Mouse (Mus musculus) E14TG2a.4 (cell line): ENCODE measurements around the gene Spsb2.

Source experiments
- H3K27me3 ChIP-seq: 2 replicates; pipeline ENCODE4 v1.6.1; 2014; ENCODE audit warnings: low read length, control low read depth; ENCODE audit not compliant: insufficient read depth
- H3K36me3 ChIP-seq: 2 replicates; pipeline ENCODE4 v1.6.1; 2014; ENCODE audit warnings: low read length, control low read depth; ENCODE audit not compliant: insufficient read depth
- H3K4me1 ChIP-seq: replicated peaks from 2 replicates; pipeline ENCODE4 v1.6.1; 2014; ENCODE audit warnings: low read depth, low read length, control low read depth
- H3K4me3 ChIP-seq: replicated peaks from 2 replicates; pipeline ENCODE4 v1.5.1; 2014; ENCODE audit warnings: mild to moderate bottlenecking, low read length
- H3K9me3 ChIP-seq: 2 replicates; pipeline ENCODE4 v1.6.1; 2014; ENCODE audit warnings: low read length, control low read depth
- CTCF ChIP-seq: conservative IDR thresholded peaks from 2 replicates; pipeline ENCODE4 v1.5.1; 2014; ENCODE audit warnings: low read length
- NANOG ChIP-seq: IDR thresholded peaks from 2 replicates; pipeline ENCODE4 v1.6.1; 2014; ENCODE audit warnings: borderline replicate concordance, low read length, mixed read lengths
- POU5F1 ChIP-seq: IDR thresholded peaks from 2 replicates; pipeline ENCODE4 v1.6.1; 2014; ENCODE audit warnings: low read length, borderline replicate concordance

Gene Spsb2

DNA sequence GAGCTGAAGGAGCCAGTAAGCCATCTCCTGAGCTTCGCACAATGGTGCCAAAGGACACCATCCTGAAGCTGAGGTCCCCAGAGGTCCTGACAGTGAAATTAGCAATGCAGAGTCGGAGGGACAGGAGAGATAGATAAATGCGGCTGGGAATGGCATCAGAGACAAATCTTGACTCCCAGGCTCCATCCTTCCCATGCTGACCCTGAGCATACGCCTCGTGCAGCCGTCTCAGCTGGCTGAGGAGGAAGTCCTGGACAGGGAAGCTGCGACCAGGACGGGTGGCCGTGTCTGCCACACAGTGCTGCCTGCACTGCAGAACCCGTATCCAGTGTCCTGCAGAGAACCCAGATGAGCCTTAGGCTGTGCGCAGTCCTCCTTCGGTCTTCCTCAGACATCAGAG, 46.2 kb downstream of the Spsb2 start:
- H3K9me3 ChIP-seq = no peaks in the 10 kb centered on the region
- no peaks in the 10 kb centered on the region for H3K36me3 ChIP-seq
- TF ChIP-seq NANOG (no peak), CTCF (no peak), POU5F1 (no peak)
- peaks cover 44% of the 10 kb centered on the region for H3K27me3 ChIP-seq
- H3K4me1 ChIP-seq = peaks cover 71% of the 10 kb centered on the region
- H3K4me3 ChIP-seq = no peak overlapping the region

DNA sequence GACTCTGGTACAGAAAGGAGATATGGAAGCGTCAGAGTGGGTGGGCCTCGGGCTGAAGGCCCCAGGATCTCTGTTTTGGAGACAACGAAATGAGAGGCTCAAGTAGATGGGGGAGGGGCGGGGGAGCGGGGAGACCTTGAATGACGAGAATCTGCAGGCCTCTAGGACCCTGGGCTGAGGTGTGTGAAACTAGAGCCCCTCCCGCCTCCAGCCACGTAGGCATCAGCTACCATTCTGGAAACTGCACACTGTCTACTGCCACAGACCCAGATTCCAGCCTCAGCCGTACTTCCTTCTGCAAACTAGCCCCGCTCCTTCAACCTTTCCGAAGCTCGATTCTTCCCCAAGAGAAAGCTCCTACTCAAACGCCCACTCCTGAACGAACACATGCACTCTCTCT, 47.9 kb downstream of the Spsb2 start:
- TF ChIP-seq NANOG (no peak), CTCF (no peak), POU5F1 (no peak)
- Histone ChIP-seq H3K4me3 (peak overlapping the region; percentile 82), H3K4me1 (peaks cover 72% of the 10 kb centered on the region), H3K36me3 (no peaks in the 10 kb centered on the region), H3K9me3 (no peaks in the 10 kb centered on the region), H3K27me3 (peaks cover 52% of the 10 kb centered on the region)

DNA sequence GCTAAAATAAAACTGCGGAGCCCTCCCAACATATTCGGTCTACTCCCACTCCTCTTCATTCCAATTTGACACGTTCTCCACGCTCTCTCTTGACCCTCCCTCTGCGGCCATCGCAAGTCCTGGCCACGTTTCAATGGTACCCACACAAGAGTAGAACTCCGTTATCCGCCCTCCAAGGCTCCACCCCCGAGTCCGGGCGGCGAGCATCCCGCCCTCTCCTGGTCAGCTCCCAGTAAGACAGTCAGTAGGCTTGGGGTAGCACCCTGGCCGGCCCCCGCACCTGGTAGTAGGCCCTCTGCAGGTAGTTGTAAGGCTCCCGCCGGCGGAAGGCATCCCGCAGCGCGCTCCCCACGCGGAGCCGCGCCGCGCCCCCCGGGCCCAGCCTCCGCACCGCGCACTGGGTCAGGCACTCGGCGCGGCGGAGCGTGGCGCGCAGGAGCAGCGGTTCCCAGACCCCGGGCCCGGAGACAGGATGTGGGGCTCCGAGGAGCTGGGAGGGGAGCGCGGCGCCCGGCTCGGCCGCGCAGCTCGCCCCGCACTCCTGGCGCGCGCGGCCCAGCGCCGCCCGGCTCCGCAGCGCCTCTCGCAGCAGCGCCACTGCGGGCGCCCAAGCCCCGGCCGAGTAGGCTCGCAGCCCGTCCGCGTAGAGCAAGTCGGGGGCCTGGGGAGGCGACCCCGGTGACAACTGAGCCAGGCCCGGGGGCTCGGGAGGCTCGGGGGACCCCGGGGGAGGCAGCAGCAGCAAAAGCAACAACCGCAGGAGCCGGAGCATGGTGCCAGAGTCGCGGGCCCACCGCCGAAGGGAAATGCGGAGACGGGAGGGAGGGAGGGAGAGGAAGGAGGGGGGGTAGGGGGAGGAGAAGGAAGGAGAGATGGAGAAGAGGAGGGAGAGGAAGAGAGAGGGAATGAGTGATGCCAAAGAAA, 48.7 kb downstream of the Spsb2 start, which contains the start of gene P3h3:
Gene P3h3, minus strand, starts transcription at position 837 of the 924 bp plus-strand sequence.
- Histone ChIP-seq H3K9me3 (no peaks in the 10 kb centered on the region), H3K36me3 (no peaks in the 10 kb centered on the region), H3K4me3 (peak within 1 kb of the TSS; percentile 82), H3K27me3 (peaks cover 56% of the 10 kb centered on the region), H3K4me1 (peaks cover 73% of the 10 kb centered on the region)
- TF ChIP-seq POU5F1 = no peak
- TF ChIP-seq NANOG = no peak
- peak; percentile 39 for TF ChIP-seq CTCF

DNA sequence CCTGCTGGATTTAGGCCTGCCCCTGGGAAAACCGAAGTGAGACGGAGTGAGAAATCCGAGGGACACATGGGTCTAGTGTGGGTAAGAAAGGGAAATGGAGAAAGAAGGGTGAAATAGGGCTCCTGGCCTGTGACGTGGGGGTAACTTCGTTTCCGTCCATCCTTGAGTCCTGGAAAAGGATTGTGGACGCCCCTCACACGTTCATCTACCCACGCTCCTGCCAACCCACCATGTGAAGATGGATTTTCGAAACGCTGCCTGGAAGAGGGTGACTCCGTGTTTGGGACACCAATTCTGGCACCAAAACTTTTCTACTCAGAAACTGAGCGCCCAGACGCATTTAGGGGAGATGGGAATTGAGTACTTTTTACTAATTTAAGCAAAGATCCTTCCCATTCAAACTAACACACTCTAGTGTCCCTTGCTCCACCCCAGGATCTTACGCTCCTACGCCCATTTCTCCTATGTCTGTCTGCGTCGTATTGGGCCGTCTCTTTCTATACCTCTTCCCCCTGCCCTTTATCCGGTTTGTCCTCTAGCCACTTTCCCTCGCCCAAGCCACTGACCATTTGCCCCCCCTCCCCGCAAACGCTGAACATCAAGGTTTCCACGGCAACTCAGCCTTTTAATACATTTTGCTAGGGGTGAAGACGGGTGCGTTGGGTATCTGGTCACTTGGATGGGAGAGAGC, 49.5 kb downstream of the Spsb2 start:
- Histone ChIP-seq H3K36me3 (no peaks in the 10 kb centered on the region), H3K4me3 (peak overlapping the region; percentile 82), H3K9me3 (no peaks in the 10 kb centered on the region), H3K27me3 (peaks cover 61% of the 10 kb centered on the region), H3K4me1 (peaks cover 81% of the 10 kb centered on the region)
- TF ChIP-seq CTCF (no peak), POU5F1 (no peak), NANOG (no peak)

DNA sequence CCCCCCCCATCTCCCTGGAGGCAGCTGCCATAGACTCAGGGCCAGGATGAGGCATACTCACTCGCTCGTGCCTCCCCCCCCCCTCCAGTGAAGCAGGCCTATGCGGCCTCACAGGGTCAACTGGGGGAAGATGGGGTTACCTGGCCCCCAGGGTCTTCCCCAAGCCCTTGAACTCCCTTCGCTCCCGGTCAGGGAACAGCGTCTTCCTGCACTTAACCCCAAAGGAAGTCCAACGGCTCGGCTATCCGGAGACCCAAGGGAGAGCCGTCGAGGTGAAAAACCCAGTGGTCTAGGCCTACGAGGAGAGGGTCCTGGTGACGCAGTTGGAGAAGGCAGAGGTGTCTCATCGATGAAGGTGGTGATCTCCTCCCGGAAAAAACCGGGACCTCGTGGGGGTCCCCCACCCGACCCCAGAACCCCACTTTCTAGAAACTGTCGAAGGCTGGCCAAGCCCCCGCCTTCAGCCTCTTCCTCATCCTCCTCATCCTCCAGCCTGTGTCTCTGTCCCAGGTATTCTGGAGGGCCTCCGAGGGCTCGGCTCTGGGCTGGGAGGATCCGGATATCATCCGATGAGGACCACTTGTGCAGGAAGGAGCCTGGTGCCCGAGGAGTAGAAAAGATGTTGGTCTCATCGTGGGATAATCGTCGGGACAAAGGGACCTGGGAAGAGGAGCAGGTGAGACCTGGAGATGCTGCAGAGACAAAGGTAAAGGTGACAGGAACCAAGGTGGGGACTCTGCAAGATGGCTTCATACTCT, 50.3 kb downstream of the Spsb2 start:
- Histone ChIP-seq H3K27me3 (peaks cover 65% of the 10 kb centered on the region), H3K4me3 (0 out of 2 replicates have a peak overlapping the region, but pooled peaks have one; percentile 20), H3K36me3 (no peaks in the 10 kb centered on the region), H3K4me1 (peaks cover 85% of the 10 kb centered on the region), H3K9me3 (no peaks in the 10 kb centered on the region)
- TF ChIP-seq CTCF = no peak
- no peak for TF ChIP-seq POU5F1
- no peak for TF ChIP-seq NANOG

DNA sequence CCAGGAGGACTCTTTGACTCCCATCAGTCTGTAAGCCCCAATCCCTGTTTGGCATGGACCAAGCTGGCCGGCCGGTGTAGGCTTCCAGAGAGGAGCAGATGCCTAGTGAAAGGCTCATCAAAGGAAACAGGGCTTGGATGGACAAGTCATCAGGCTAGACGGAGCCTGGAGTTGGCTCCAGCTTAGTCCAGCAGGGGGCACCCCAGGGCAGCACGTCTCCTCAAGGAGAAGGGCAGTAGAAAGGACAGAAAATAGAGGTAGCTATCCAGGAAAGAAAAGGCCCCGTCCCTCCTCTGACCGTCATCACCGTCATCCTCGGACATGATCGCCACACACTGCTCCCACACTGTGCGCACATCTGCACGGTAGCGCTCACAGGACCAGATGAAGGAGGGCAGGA, 51.3 kb downstream of the Spsb2 start:
- Histone ChIP-seq H3K4me3 (peak overlapping the region; percentile 48; the same call in 1 of the 2 replicates), H3K9me3 (no peaks in the 10 kb centered on the region), H3K27me3 (peaks cover 67% of the 10 kb centered on the region), H3K36me3 (no peaks in the 10 kb centered on the region), H3K4me1 (peaks cover 87% of the 10 kb centered on the region)
- TF ChIP-seq NANOG (no peak), CTCF (peak; percentile 72)
